Mouse (Mus musculus) ES-E14 (cell line): ENCODE measurements around the gene Phykpl.
A peak's percentile ranks its signal among the peaks of the same experiment; 100 is the strongest.

Source experiments
- CHD2 ChIP-seq: IDR thresholded peaks from 2 replicates; pipeline ENCODE4 v1.6.1; 2014; ENCODE audit warnings: mild to moderate bottlenecking, low read depth, low read length, inconsistent platforms
- HCFC1 ChIP-seq: IDR thresholded peaks from 2 replicates; pipeline ENCODE4 v1.6.1; 2012; ENCODE audit warnings: low read length, inconsistent platforms, borderline replicate concordance; ENCODE audit not compliant: insufficient read depth
- ZC3H11A ChIP-seq: IDR thresholded peaks from 2 replicates; pipeline ENCODE4 v1.6.1; 2012; ENCODE audit warnings: low read depth, mild to moderate bottlenecking, inconsistent platforms, low read length, borderline replicate concordance
- ZNF384 ChIP-seq: IDR thresholded peaks from 2 replicates; pipeline ENCODE4 v1.6.1; 2012; ENCODE audit warnings: low read depth, low read length, inconsistent platforms

- TF ChIP-seq ZNF384 (peak; percentile 43), HCFC1 (no peak), CHD2 (no peak), ZC3H11A (no peak)
Observed at GRCm38 (mm10) chr11:51618894-51619408, 34.4 kb downstream of the Phykpl start.
